8 mouse cellular contexts compared by ENCODE assay signal in the genomic region with DNA sequence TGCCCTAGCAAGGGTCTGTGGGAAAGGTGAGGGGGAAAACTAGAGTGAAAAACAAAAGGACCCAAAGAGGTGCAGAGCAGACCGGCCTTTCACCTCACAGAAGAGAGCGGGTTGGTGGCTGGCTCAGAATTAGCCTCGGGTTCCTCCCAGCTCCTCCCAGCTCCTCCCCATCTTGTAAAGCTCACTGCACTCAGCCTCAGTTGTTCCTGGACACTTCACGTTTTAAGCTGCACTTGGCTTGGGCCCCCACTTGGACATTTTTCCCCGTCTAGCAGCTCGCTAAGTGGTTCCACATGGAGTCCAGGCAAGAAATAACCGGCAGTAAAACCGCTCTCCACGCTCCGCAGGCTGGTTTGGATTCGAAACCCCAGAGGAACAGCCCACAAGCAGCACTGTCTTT. TPM values are rescaled to one million over a fixed set of nuclear protein-coding genes. Genes with fewer than 3 reads are reported as not detected.
DNase-seq lines count a peak whose midpoint lies in the region; ATAC-seq and TF ChIP-seq lines count a peak whose summit lies in the region.

No protein-coding gene starts in this region.

- peaks cover 18% of the 10 kb centered on the region for H3K27me3 ChIP-seq in intestine, postnatal 0 days (replicated peaks; ENCODE audit: control insufficient read depth, insufficient read depth, low read length)
- H3K27me3 ChIP-seq in midbrain, embryonic 11.5 days (ENCODE audit: control insufficient read depth, insufficient read depth, low read length): peaks cover 12% of the 10 kb centered on the region

- peak; percentile 13 for DNase-seq in ovary, postnatal 36 days (ENCODE audit: low spot score)
- no peak for DNase-seq in ovary, postnatal 10 days (ENCODE audit: low spot score)
- DNase-seq in gastrocnemius, postnatal 10 days: peak; percentile 54
- DNase-seq in midbrain, embryonic 11.5 days (ENCODE audit: low spot score, missing footprints): peak; percentile 88
- DNase-seq in spleen, postnatal 10 days (ENCODE audit: low spot score in 2 of 2): no peak
- DNase-seq in thymus, postnatal 36 days: no peak

- peak overlapping the region; percentile 45 for H3K4me2 ChIP-seq in intestine, postnatal 0 days (replicated peaks; ENCODE audit: low read depth)
- H3K4me2 ChIP-seq in midbrain, embryonic 11.5 days: no peak overlapping the region

- H3K9ac ChIP-seq in intestine, postnatal 0 days (ENCODE audit: low read depth, low read length): no peak overlapping the region
- no peak overlapping the region for H3K9ac ChIP-seq in midbrain, embryonic 11.5 days (ENCODE audit: low read length)

- H3K36me3 ChIP-seq in intestine, postnatal 0 days (ENCODE audit: control insufficient read depth, insufficient read depth): no peaks in the 10 kb centered on the region
- H3K36me3 ChIP-seq in midbrain, embryonic 11.5 days (ENCODE audit: control insufficient read depth, insufficient read depth, low read length): no peaks in the 10 kb centered on the region

- H3K4me3 ChIP-seq in intestine, postnatal 0 days (ENCODE audit: low read depth, low read length): peak overlapping the region; percentile 1; the same call in 1 of the 2 replicates
- H3K4me3 ChIP-seq in midbrain, embryonic 11.5 days (ENCODE audit: low read depth, low read length): no peak overlapping the region

- no peak overlapping the region for H3K27ac ChIP-seq in intestine, postnatal 0 days (ENCODE audit: low read depth, low read length)
- peak overlapping the region; percentile 71 for H3K27ac ChIP-seq in midbrain, embryonic 11.5 days (ENCODE audit: low read depth, low read length)

- H3K4me1 ChIP-seq in intestine, postnatal 0 days (replicated peaks; ENCODE audit: control insufficient read depth, insufficient read depth, low read length): 0 out of 2 replicates have a peak, but pooled peaks cover 2% of the 10 kb centered on the region
- peaks cover 10% of the 10 kb centered on the region for H3K4me1 ChIP-seq in midbrain, embryonic 11.5 days (ENCODE audit: control insufficient read depth, insufficient read depth, low read length)

- no peak for TF ChIP-seq CTCF in intestine, postnatal 0 days (IDR thresholded peaks at IDR 0.05; ENCODE audit: low read depth)

- no peaks in the 10 kb centered on the region for H3K9me3 ChIP-seq in intestine, postnatal 0 days (ENCODE audit: control insufficient read depth)
- no peaks in the 10 kb centered on the region for H3K9me3 ChIP-seq in midbrain, embryonic 11.5 days (ENCODE audit: control insufficient read depth, low read length)

- no peak for ATAC-seq in intestine, postnatal 0 days
- peak; percentile 9; the same call in 1 of the 2 replicates for ATAC-seq in midbrain, embryonic 11.5 days (ENCODE audit: low FRiP score)
- ATAC-seq in granulocyte monocyte progenitor cell, adult 5-6 weeks (replicated peaks; ENCODE audit: poor library complexity, severe bottlenecking): no peak

- 20% methylated on average over 11 of the region's 11 CpGs for WGBS in intestine, postnatal 0 days
- WGBS in midbrain, embryonic 11.5 days: 44% methylated on average over 11 of the region's 11 CpGs

RNA-seq across cellular contexts. Expression of a gene that starts 3.3 kb away (rescaled TPM):
- 1 to 10 TPM; 3.5 to 5.7 TPM for total RNA-seq in gastrocnemius, postnatal 10 days (2021)
- 0.67 and 1.6 TPM in 2 replicates for polyA plus RNA-seq in intestine, postnatal 0 days (2015; fragmentation: Nextera tagmentation; extraction: Ambion mirVana)
- 5.1 and 6.1 TPM in 2 replicates for polyA plus RNA-seq in midbrain, embryonic 11.5 days (2014; fragmentation: Nextera tagmentation; extraction: Ambion mirVana)
- total RNA-seq in granulocyte monocyte progenitor cell, adult 5-6 weeks (2014; fragmentation: Nextera tagmentation): not detected in 2 replicates
- total RNA-seq in granulocyte monocyte progenitor cell, adult 5-6 weeks (2017): not detected in 2 replicates

Comparison
In these comparisons a context has a peak if more than half of its experiments do, and no peak if none do; other contexts are left out.
1. DNase-seq: peak in ovary, postnatal 36 days (single experiment), gastrocnemius, postnatal 10 days (single experiment) and midbrain, embryonic 11.5 days (single experiment); none in ovary, postnatal 10 days (single experiment), spleen, postnatal 10 days (0 of 2) and thymus, postnatal 36 days (0 of 2).
2. RNA of a gene that starts 3.3 kb away (total RNA-seq): 3.5 to 5.7 TPM in gastrocnemius, postnatal 10 days; not detected in granulocyte monocyte progenitor cell, adult 5-6 weeks; every median in the first group is over 4 times any median in the second.